Mouse (Mus musculus) brain, embryonic 14.5 days (tissue): ENCODE results near the gene Egfem1.

ENCODE experiments used
- CTCF ChIP-seq: fragments of 200-500 bp; IDR thresholded peaks from 2 replicates; pipeline ENCODE4 v1.5.1; 2012; ENCODE audit warnings: inconsistent platforms, mild to moderate bottlenecking, moderate library complexity, borderline replicate concordance; ENCODE audit not compliant: insufficient read depth, insufficient read length; ENCODE audit errors: extremely low read depth
- POLR2A ChIP-seq: fragments of 200-500 bp; IDR thresholded peaks from 2 replicates; pipeline ENCODE4 v1.6.1; 2012; ENCODE audit warnings: mild to moderate bottlenecking, inconsistent platforms, borderline replicate concordance; ENCODE audit not compliant: poor library complexity, insufficient read depth, insufficient read length, severe bottlenecking; ENCODE audit errors: extremely low read depth

DNA sequence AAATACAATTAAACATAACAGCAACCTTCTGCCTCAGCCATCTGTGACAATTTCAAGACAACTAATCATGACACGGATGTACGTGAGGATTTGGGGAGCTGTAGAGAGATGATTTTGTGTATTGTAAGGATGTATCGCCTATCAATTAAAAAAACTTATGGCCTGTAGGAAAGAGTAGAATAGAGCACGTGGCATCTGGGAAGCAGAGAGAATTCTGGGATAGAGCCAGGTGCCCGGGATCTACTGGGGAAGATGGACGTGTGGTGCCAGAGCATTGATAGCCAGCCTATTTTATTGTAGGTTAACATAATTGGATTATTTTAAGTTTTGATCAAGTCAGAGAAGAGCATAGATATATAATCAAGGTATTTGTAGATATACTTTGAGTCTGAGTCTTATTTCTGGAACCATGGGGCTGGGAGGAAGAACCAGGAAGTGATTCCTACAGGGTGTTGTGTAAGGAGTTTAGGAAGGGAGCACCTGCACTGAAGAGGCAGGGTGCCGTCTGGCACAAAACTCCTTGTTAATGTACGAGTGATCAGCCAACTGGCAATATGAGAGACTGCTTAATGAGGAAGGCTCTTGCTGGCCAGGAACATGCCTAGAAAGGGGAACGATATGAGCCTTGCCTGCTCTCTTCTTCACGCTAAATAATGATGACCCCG lies 443.6 kb downstream of the Egfem1 start:
- TF ChIP-seq CTCF (no peak), POLR2A (no peak)
